Mouse (Mus musculus) E14TG2a.4 (cell line): ENCODE measurements around the gene C3.

Source experiments
- CTCF ChIP-seq: conservative IDR thresholded peaks from 2 replicates; pipeline ENCODE4 v1.5.1; 2014; ENCODE audit warnings: low read length
- NANOG ChIP-seq: IDR thresholded peaks from 2 replicates; pipeline ENCODE4 v1.6.1; 2014; ENCODE audit warnings: borderline replicate concordance, low read length, mixed read lengths
- POU5F1 ChIP-seq: IDR thresholded peaks from 2 replicates; pipeline ENCODE4 v1.6.1; 2014; ENCODE audit warnings: low read length, borderline replicate concordance

GRCm38 (mm10) chr17:57261286-57261685, 33.4 kb upstream of the C3 start:
- TF ChIP-seq CTCF (no peak), POU5F1 (no peak), NANOG (no peak)
